Mouse (Mus musculus) hematopoietic stem cell, adult 5-6 weeks (primary cell): ENCODE measurements around the gene Lin37. TPM values are rescaled to one million over a fixed set of nuclear protein-coding genes. Genes with fewer than 3 reads are reported as not detected.
A peak's percentile ranks its signal among the peaks of the same experiment; 100 is the strongest.

Experiments used
- ATAC-seq, 2 experiments: fragments of 125-278 bp in 1 of 2; replicated peaks in 1 of 2; 2 replicates each; pipeline ENCODE4 v1.8.0; 2016 to 2017; ENCODE audit warnings: inconsistent platforms in 2 of 2, mild to moderate bottlenecking in 2 of 2, moderate number of reproducible peaks in 2 of 2, low read depth in 1 of 2, moderate TSS enrichment in 1 of 2; ENCODE audit not compliant: low FRiP score in 2 of 2, poor library complexity in 2 of 2, severe bottlenecking in 2 of 2, insufficient read depth in 1 of 2, low TSS enrichment in 1 of 2
- total RNA-seq: library from RNA; stranded (forward); fragments of 172-1452, 232-1000 nt; gene quantifications from 2 replicates; pipeline ENCODE4 v1.2.3, GENCODE M21; 2017

The Lin37 gene
- 19.6 and 39.0 TPM in 2 replicates for total RNA-seq

DNA sequence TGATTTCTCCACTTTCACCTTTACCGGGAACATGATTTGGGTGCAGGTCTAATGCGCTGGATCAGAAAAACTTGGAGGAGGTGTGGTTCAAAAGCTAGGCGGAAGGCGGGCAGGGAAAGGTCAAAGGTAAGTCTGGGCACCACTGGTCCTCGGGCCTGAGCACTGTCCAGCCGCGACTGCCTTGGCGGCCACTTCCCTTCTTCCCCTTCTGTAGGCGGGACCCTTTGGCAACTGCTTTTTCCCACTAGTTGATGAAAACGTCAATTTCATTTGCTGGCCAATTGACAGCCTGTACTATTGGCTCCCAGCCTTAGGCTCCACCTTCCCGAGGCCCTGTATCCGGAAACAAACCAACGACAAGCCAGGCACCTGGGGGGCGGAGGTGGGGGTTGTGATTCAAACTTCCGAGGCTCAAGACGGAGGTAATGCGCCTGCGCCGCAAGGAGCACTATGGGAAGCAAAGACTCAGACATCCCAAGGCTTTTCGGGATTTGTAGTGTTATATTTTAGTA, at the start of gene Lin37:
TSS of gene Lin37 (minus strand) at position 396 of the 512 bp plus-strand sequence.
- peak; percentile 65 to 79 for ATAC-seq

GRCm38 (mm10) chr7:30608476-30608875, 48.8 kb upstream of the Lin37 start:
- no peak for ATAC-seq

DNA sequence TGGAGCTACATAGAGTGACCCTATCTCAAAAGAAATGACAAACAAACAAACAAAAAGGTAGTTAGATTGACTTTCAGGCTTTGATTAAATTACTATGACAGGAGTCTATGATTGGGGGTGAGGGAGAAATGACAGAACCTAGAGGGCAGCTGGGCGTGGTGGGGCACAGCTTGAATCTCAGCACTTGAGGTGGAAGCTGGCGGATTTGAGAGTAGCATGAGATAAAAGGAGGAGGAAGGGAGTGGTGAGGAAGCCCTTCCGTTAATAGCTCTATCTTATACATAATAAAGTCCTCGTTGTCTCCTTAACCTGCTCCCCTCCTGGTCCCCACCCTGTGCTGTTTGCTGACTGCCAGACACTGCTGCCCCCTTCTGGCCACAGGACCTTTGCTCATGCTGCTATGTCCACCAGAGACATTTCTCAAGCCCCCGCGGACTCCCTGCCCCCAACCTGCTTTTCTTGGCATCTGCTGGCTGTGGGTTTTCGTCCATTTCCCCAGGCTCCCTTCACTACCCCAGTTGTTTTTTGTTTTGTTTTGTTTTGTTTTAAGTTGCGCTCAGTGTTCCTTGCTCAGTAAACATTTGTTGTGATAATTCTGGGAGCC, 48.2 kb upstream of the Lin37 start:
- peak; percentile 56 to 84; a peak in 3 of 4 replicates for ATAC-seq

DNA sequence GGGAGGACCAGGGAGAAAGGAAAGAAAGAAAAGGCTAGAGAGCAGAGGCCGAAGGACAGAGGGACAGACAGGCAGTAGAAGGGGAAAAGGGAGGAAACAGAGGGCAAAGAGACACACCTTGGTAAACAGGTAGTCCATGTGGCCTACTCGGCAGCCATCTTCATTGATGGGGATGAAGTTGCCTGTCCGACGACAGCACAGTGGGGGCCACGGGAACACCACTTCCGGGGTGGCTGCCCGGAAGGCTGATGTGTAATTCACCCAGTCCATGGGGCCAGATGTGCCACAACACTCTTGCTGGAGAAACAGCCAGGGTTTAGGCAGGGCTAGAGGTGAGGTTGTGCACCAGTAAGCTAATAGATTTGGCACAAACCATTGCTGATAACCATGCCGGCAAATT, 45.3 kb upstream of the Lin37 start:
- ATAC-seq: no peak

DNA sequence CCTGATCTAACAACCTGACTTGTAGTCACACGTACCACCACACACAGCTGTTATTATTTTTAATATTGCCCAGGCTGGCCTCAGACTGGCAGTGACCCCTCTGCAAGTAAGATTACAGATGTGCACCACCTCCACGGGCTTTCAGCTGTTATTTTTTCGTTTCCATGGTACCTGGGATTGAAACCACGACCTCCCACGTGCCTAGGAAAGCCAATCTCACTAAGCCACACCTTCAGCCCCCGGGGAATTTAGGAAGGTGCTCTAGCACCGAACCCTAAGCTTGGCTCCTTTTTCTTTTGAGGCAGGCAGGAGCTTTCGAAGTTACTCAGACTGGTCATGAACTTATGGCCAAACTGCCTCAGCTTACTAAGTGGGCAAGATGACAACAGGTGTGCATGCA, 44.8 kb upstream of the Lin37 start:
- ATAC-seq: no peak

- ATAC-seq: no peak
Observed at GRCm38 (mm10) chr7:30602583-30602982, 42.9 kb upstream of the Lin37 start.

- ATAC-seq: no peak
Observed at GRCm38 (mm10) chr7:30600651-30601050, 41.0 kb upstream of the Lin37 start.

GRCm38 (mm10) chr7:30599933-30600353, 40.3 kb upstream of the Lin37 start:
- peak; percentile 99 for ATAC-seq

DNA sequence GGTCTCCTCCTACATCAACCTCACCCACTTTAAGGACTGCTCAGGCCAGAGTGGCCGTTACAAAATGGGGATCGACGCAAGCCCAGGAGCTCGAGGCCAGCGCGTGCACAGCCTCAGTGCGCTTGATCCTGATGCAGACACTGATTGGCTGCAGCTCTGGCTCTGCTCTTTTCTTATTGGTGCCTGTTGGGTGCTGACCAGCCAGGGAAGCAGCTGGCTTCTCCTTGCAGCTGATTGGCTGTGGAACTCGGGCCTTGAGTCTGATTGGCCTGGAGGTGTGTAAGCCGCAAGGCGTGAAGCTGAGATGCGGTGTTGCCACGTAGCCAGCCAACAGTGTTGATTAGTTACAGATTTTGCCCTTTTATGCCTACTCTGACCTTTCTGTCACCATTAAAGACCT, 39.1 kb upstream of the Lin37 start, which contains the start of gene Zbtb32:
TSS of gene Zbtb32 (minus strand) at position 124 of the 400 bp plus-strand sequence.
- no peak for ATAC-seq

- ATAC-seq: no peak
Observed at GRCm38 (mm10) chr7:30596811-30597210, 37.2 kb upstream of the Lin37 start.

DNA sequence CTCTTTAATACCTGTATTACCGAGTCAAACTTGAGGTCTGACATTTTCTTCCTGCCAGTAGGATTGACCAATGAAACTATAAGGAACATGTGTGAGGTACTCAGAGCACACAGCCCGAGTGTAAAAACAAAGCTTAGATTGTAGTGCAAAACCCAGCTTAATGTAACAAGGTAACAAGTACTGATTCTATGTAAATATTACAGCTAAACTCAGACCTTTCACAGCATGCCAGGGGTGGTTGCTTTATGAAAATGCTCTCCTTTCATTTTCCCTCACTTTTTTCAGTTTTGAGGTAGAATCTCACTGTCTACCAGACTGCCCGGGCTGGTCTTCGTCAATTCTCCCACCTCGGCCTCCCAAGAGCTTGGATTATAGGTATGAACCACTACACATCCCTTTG, 36.5 kb upstream of the Lin37 start:
- ATAC-seq: no peak

DNA sequence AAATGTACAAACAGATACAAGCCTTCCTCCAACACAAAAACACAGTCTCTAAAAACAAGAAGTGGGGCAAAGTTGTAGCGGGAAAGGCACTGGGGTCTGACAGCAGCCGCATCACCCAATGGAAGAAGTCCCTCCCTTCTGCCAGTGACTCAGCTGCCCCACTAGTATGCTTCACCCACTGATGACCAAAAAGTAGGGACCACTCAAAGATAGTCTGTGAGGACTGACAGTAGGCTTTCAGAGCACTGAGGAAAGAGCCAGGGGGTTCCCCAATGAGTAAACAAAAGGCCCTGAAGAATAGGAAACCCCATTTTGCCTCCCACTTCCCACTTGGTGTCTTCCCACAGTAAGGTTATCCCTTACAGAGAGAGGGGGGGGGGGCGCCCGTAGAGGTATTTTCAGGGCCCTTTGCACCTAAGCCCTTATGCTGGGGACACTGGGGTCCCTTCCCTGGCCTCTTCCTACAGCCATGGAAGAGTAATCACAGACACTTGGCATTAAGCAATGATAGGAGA, 34.9 kb upstream of the Lin37 start:
- no peak for ATAC-seq

- ATAC-seq: no peak
Observed at GRCm38 (mm10) chr7:30593579-30594509, 34.2 kb upstream of the Lin37 start.

- no peak for ATAC-seq
Observed at GRCm38 (mm10) chr7:30592772-30593423, 33.3 kb upstream of the Lin37 start.

DNA sequence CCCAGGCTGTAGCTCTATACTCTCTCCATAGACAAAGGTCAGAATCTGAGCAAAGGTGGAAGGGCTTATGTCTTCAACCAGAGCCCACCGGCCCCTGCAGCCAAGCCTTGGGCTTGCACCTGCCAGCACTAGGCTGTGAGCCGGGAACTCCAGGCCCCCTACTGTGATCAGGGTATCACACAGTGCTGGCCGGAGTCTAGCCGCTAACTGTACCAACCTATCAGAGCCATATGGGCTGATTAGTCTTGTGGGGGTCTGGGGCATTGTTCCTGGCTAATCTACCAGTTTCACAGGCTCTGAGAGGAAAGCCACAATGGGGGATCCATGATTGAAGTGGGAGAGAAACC, 31.9 kb upstream of the Lin37 start:
- ATAC-seq: no peak

- ATAC-seq: no peak
Observed at GRCm38 (mm10) chr7:30590927-30591604, 31.4 kb upstream of the Lin37 start.
